Mouse (Mus musculus): ENCODE measurements around the gene Atg4b.
"Not testable (repeated sequence)": the region's sequence is repeated elsewhere in the genome, so short reads cannot be mapped to it uniquely, and the experiment has no call there.

The Atg4b gene

DNA sequence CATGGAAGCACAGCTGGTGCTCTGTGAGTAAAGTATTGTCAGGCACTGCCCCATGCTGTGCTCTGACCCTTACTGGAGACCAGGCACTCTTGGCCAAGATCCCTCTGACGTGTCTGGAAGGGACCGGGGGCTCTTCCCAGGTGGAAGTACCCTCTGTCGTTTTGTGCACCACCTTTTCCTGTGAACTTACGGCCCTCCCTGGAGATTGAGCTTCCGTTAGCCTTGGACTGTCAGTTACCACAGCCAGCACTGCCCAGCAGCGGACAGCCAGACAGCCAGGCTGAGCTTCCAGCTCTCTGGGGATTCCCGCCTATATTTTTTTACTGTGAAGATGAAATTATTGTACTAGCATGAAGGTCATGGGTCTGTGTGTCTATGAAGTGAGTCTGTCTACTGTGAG is 67.4 kb downstream of the Atg4b start:
- no peak for DNase-seq (ENCODE audit: low spot score)

DNA sequence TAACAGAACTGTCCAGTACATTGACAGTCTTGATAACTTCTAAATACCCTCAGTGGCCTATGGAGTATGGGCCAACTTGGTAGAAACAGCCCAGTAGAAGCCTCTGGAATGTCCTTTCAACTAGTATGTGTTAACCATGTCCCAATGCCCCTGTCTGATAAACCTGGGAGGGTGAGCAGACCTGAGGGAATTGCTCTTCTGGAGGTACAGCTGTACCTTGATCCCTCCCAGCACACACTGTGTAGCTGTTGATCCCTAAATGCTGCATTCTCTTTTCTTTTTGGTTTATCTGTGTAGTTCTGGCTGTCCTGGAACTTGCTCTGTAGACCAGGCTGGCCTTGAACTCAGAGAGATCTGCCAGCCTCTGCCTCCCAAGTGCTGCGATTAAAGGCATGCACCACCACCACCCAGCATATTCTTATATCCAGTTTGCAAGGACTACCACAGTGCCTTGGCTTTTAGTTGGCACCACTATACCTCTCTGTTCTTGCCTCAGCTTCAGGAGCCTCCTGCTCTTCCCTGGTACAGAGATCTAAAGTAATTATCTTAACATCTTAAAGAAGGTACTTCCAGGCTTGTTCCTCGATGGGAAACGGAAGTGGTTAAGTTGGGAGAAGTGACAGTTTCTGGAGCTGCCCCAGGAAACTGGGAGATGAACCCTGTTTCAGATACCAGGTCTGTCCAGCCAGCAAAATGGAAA is 72.6 kb downstream of the Atg4b start:
- DNase-seq (ENCODE audit: low spot score) = no peak

DNA sequence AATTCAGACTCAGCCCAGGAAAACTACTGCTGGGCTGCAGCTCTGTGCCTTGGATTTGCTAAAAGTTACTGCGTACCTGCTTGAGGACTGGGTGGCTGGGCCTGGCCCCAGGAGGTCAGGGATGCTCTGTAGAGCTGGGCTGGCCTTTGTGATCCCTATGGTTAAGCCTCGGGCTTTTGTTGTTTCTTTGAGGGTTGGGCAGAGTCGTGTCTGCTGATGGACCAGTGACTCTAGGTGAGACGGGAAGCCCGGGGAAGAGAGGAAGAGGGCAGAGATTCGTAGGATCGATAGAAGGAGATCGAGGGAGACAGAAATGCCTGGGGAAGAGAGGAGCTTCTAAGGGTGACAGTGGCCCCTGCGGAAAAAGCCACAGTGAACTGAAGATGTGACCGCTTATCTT is 73.3 kb downstream of the Atg4b start, which contains the start of gene D2hgdh:
D2hgdh (plus strand) TSS at position 301 of the 400 bp plus-strand sequence.
- DNase-seq (ENCODE audit: low spot score) = no peak

DNA sequence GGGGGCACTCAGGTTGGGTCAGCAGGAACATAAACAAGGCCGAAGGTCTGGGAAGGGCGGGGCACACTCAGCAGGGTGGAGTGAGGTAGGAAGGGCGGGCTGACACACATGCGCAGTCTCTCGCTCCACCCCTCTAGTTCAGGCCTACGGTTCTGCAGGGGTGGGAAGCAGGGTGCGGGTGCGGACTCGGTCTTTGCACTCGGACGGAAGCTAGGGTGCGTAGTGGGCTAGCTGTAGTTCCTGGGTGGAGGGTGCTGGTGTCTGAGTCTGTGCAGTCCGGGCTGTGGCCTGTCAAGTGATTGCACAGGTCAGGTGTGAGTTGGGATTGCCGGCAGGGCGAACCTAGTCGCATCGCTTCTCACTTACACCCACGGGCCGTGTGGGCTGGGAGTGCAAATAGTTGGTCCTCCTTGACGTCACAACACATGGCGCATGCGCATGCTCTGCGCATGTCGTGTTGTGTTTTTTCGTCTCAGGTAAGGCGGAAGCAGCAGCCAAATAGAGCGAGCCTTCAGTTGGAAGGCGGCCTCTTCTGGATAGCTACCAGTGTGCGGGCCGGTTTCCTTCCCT is 73.9 kb downstream of the Atg4b start:
- peak; percentile 96 for DNase-seq (ENCODE audit: low spot score)

DNA sequence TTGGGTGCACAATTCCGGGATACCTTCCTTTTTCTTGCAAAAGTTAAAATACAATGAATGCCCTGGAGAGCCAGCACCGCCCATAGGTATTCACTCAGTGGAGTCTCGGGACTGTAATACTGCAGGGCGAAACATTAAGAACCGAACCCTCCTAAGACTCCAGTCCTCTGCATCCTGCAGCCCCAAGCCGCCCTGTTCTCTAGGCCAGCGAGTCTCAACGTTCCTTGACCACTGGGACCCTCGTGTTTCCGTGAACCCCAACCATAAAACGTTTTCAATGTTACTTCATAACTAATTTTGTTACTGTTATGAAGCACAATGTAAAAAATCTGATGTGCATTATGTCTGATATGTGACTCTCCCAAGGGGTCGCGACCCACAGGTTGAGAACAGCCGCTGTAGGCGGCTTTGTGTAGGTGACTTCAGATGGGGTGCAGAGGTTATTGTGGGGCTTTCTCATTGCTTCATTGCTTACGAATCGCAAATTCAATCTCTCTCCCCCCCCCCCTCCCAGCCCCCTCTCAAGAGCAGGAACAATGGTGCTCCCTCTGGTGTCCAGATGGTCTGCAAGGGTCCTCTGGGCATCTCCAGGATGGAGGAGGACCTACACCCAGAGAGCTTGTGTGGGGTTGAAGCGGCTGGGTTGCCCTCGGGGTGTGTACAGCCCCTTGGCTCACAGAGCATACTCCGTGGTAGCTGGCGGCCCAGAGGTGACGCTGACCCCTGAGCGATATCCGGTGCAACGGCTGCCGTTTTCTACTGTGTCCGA is 74.7 kb downstream of the Atg4b start:
- no peak for DNase-seq (ENCODE audit: low spot score)

DNA sequence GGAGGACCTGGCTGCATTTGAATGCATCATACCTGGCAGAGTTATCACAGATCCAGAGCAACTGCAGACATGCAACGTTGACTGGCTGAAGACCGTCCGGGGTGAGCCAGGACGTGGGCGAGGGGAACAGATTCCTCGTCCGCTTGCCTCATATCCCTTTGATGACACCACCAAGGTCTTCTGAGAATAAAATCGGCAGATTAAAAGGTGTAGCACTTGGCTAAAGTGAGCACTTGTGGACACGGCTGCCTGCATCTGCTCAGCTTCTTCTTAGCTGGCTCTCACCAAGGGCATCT is 75.2 kb downstream of the Atg4b start:
- no peak for DNase-seq (ENCODE audit: low spot score)

DNA sequence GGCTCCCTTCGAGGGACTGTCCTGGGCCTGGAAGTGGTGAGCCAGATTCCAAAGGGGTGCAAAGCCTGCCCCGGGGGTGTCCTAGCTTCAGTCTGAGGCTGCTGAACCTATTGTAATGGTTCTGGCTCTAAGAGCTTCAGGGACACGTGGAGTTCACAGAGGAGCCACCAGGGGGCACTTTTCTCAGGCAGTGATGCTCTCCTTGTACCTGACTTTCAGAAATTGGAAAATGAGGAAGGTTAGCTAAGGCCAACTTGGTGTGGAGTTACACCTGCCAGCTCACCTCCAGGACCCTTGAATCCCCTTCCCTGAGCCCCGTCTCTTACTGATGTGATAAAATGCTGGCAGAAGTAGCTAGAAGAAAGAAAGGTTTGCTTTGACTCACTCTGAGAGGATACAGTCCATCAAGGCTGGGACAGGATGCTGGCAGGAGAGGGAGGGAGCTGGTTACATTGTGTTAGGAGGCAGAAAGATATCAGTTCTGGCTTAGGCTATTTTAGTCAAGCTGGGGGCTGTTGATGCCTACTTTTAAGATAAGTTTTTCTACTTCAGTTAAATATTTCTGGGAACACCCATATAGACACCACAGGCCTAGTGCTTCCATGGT is 81.6 kb downstream of the Atg4b start:
- not testable (repeated sequence) for DNase-seq (ENCODE audit: low spot score)

DNA sequence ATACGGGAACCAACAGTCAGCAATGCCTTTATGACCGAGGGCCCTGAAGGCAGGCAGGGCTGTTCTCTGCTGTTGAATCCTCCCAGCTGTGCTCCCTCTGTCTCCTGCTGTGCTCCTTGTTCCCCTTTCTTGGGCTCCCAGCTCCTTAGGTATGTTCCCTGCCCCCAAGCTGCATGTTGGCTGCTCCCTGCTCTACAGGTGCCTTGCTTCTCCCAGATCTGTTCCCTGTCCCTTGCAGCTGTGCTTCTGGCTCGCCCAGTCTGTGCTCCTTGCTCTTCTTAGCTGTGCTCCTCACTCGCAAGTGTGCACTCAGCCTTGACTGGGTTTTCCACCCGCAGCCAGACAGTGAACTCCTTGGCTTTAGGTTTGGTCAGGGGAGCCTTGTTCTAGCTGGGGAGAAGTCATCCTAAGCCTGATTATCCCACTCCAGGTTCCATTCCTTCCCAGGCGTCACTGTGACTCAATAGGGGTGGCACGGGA is 83.4 kb downstream of the Atg4b start:
- no peak for DNase-seq (ENCODE audit: low spot score)

DNA sequence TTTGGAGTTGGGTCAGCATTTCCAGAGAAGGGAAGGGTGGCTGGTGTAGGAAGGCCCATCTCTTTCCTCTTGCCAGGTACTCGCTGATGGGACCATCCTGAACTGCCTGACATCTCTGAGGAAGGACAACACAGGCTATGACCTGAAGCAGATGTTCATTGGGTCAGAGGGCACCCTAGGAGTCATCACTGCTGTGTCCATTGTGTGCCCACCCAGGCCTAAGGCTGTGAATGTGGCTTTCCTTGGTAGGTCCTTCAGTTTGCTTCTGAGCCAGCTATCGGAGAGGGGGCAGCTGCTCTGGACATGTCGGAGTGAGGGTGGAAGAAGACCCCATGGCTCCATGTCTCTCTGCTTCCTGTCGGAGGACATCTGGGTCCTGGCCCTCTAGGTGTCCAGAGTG is 83.9 kb downstream of the Atg4b start:
- DNase-seq (ENCODE audit: low spot score) = no peak

DNA sequence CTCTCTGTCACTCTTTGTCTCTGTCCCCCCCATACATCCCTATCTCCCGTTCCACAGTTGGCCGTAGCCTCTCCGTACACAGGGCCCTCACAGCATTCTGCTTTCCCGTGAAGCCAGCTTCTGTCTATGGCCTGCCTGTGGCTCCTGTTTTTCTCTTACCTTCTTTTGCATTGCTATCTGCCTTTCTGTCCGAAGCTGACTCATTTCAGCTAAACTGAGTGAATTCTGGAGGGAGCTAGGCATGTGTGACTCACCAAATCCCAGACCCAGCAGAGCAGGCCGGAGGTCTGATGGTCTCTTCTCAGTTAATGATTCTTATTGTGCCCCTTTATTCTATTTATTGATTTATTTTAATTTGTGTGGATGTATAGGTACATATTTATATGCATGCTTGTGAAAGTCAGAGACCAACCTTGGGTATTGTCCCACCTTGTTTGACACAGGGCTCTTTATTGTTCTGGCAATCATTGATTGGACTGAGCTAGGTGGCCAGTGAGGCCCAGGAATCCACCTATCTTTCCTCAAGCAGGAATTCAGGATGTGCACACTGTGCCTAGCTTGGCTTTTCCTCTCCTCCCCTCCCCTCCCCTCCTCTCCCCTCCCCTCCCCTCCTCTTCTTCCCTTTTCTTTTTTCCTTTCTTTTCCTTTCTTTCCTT is 84.7 kb downstream of the Atg4b start:
- DNase-seq (ENCODE audit: low spot score) = no peak

DNA sequence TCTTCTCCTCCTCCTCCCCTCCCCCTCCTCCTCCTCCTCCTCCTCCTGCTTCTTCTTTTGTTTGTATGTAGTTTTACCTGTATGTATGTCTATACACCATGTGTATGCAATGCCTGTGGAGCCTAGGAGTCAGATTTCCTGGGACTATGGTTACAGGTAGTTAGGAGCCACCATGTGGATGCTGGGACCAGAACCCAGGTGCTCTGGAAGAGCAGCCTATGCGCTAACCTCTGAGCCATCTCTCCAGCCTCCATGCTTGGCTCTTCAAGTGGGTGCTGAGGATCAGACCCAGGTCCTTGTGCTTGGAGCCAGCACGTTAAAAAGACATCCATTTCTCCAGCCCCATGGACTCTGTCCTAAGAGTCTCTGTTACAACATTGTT is 85.2 kb downstream of the Atg4b start:
- DNase-seq (ENCODE audit: low spot score) = no peak

DNA sequence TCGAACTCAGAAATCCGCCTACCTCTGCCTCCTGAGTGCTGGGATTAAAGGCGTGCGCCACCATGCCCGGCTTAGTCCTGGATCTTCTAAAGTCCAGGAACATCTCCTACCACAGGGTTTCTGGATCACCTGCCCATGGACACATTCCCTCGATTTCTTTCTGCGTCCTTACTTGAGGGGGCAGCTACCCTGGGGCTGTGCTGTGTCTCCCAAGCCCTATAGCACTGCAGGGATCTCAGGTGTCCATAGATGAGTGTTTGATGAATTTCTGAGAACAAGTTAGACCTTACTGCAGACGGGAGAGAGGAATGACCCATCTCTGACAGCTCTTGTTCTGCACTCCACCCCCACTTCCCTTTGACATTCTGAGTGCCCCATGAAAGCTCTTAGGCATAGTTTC is 86.0 kb downstream of the Atg4b start:
- no peak for DNase-seq (ENCODE audit: low spot score)

DNA sequence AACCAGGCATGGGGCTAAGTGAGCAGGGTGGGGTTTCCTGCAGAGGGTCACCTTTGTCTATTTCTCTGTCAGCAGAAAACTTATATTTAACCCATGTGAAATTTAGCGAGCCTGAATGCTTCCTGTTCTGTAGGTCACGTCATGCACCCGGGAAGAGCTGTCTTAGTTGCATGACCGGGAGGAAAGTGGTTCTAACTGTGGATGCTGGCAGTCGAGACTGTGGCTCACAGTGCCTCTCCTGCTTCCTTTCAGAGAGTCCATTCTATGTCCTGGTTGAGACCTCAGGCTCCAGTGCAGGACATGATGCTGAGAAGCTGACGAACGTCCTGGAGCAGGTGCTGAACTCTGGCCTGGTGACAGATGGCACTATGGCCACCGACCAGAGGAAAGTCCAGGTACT is 87.3 kb downstream of the Atg4b start:
- not testable (repeated sequence) for DNase-seq (ENCODE audit: low spot score)

Data from T-cell, adult 2 months (primary cell).